Mouse (Mus musculus) megakaryocyte, embryonic 14.5 days (primary cell): Measurements from ENCODE around the gene Olfr1051.

Experiments used
- FLI1 ChIP-seq: IDR thresholded peaks from 2 replicates; pipeline ENCODE4 v1.6.1; 2012; ENCODE audit warnings: low read length, inconsistent platforms, mixed read lengths
- GATA1 ChIP-seq: IDR thresholded peaks from 3 replicates; pipeline ENCODE4 v1.6.1; 2012; ENCODE audit warnings: mixed read lengths, low read length, inconsistent platforms, borderline replicate concordance

DNA sequence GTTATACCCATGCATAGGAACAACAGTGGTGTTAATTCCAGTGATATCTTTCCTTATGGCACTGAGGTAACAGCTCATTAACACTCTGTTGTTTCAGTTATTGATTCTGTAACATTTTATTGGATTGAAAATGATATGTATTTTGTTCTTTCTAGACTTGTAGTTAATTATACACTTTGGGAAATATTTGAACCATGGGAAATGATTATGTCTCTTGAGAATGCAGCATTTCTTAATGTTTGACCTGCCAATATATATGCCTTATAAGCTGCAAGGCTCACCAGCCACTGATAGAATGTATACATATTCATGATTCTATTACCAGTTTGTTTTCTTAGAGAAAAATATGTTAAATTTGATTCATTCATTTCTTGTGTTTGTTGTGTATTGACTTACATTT, 13.3 kb upstream of the Olfr1051 start, which contains the start of gene Olfr1052:
- TF ChIP-seq GATA1 (no peak), FLI1 (no peak)
